Mouse (Mus musculus) CH12.LX (cell line): Measurements from ENCODE around the gene Rad9a.

Experiments
- CHD2 ChIP-seq: IDR thresholded peaks from 2 replicates; pipeline ENCODE4 v1.6.1; 2011; ENCODE audit warnings: low read length, improper control_type of control experiment
- CTCF ChIP-seq, 2 experiments: IDR thresholded peaks in 1 of 2; conservative IDR thresholded peaks in 1 of 2; 2 replicates each; pipeline ENCODE4 v1.5.1; 2011 to 2012; ENCODE audit warnings: low read depth in 2 of 2, low read length in 2 of 2, improper control_type of control experiment in 1 of 2, inconsistent platforms in 1 of 2, mild to moderate bottlenecking in 1 of 2, moderate library complexity in 1 of 2
- HCFC1 ChIP-seq: IDR thresholded peaks from 2 replicates; pipeline ENCODE4 v1.6.1; 2012; ENCODE audit warnings: low read depth, mild to moderate bottlenecking, inconsistent platforms, low read length, improper control_type of control experiment
- IRF4 ChIP-seq: IDR thresholded peaks from 2 replicates; pipeline ENCODE4 v1.6.1; 2014; ENCODE audit warnings: low read depth, mild to moderate bottlenecking, inconsistent platforms, low read length, improper control_type of control experiment
- MEF2A ChIP-seq: IDR thresholded peaks from 2 replicates; pipeline ENCODE4 v1.6.1; 2014; ENCODE audit warnings: low read depth, mild to moderate bottlenecking, inconsistent platforms, low read length, improper control_type of control experiment, borderline replicate concordance
- NELFE ChIP-seq: IDR thresholded peaks from 2 replicates; pipeline ENCODE4 v1.6.1; 2011; ENCODE audit warnings: low read depth, low read length, improper control_type of control experiment
- POLR2A ChIP-seq: IDR thresholded peaks from 2 replicates; pipeline ENCODE4 v1.6.1; 2011; ENCODE audit warnings: low read depth, mild to moderate bottlenecking, improper control_type of control experiment, low read length
- SIN3A ChIP-seq: IDR thresholded peaks from 2 replicates; pipeline ENCODE4 v1.6.1; 2012; ENCODE audit warnings: low read length, improper control_type of control experiment, inconsistent platforms
- ZC3H11A ChIP-seq: IDR thresholded peaks from 2 replicates; pipeline ENCODE4 v1.6.1; 2012; ENCODE audit warnings: low read depth, mild to moderate bottlenecking, inconsistent platforms, low read length, improper control_type of control experiment

DNA sequence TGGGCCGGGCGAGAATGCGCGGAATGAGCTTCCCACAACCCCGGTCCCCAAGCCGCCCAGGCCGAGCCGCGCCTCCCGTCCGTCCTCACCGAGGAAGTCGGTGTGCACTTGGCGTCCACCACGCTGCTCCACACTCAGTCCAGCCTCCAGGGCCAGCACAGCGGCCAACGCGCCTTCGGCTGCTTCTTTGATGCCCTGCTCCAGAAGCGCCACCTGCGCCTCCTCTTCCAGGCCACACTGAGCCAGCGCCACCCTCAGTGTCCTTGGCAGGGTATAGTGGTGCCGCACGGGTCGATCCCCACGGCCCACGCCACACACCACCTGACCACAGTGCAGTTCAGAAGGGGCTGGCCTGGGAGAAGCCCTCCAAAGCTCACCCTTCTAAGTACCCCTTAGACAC is 31.7 kb downstream of the Rad9a start:
- TF ChIP-seq CTCF (conservative IDR thresholded peaks at IDR 0.05 in 1 of 2, IDR thresholded peaks at IDR 0.05 in 1 of 2; ENCODE audit: low read depth in 2 of 2, low read length in 2 of 2), result no peak
- TF ChIP-seq NELFE, result no peak
- TF ChIP-seq POLR2A, result no peak
- TF ChIP-seq MEF2A, result no peak
- no peak for TF ChIP-seq CHD2
- TF ChIP-seq HCFC1, result no peak
- no peak for TF ChIP-seq IRF4
- no peak for TF ChIP-seq ZC3H11A
- TF ChIP-seq SIN3A, result no peak
